Mouse (Mus musculus): ENCODE data around the gene Fkbp8. TPM values are rescaled to one million over a fixed set of nuclear protein-coding genes. Genes with fewer than 3 reads are reported as not detected.

The Fkbp8 gene
- polyA plus RNA-seq, 1 experiment from 2014 or later, result 300 TPM

- Histone ChIP-seq H3K27me3 (ENCODE audit: low read depth, poor library complexity, severe bottlenecking) (no peaks in the 10 kb centered on the region), H3K27ac (replicated peaks) (peak within 1 kb of the TSS; percentile 90), H3K36me3 (peaks cover 30% of the 10 kb centered on the region), H3K4me3 (peak within 1 kb of the TSS; percentile 88), H3K4me1 (peaks cover 44% of the 10 kb centered on the region), H3K9me3 (replicated peaks) (no peaks in the 10 kb centered on the region)
- DNase-seq (ENCODE audit: low spot score), result peak; percentile 99
- under 1% methylated on average over 58 of the region's 58 CpGs for whole genome bisulfite sequencing
These were observed 11.7 kb downstream of the Fkbp8 start, which contains the start of gene Ell for GRCm38 (mm10) chr8:70539077-70539813. Gene Ell, plus strand, starts transcription at chr8:70539457.

- peak overlapping the region; percentile 90 for H3K27ac ChIP-seq (replicated peaks)
- WGBS, result 15% methylated on average over 4 of the region's 4 CpGs
- no peaks in the 10 kb centered on the region for H3K9me3 ChIP-seq (replicated peaks)
These were observed 12.5 kb downstream of the Fkbp8 start for GRCm38 (mm10) chr8:70540013-70540506.

GRCm38 (mm10) chr8:70540507-70541071 lies 13.1 kb downstream of the Fkbp8 start:
- peak overlapping the region; percentile 90; the same call in 1 of the 2 replicates for H3K27ac ChIP-seq (replicated peaks)
- no peak for DNase-seq (ENCODE audit: low spot score)
- WGBS, result 66% methylated on average over 7 of the region's 7 CpGs
- no peaks in the 10 kb centered on the region for H3K9me3 ChIP-seq (replicated peaks)
- no peaks in the 10 kb centered on the region for H3K27me3 ChIP-seq (ENCODE audit: low read depth, poor library complexity, severe bottlenecking)
- H3K4me3 ChIP-seq, result peak overlapping the region; percentile 88
- peaks cover 16% of the 10 kb centered on the region for H3K36me3 ChIP-seq
- H3K4me1 ChIP-seq, result peaks cover 46% of the 10 kb centered on the region

More at GRCm38 (mm10) chr8:70540013-70540506, 12.5 kb downstream of the Fkbp8 start:
- DNase-seq (ENCODE audit: low spot score), result no peak
- peak overlapping the region; percentile 88 for H3K4me3 ChIP-seq
- no peaks in the 10 kb centered on the region for H3K27me3 ChIP-seq (ENCODE audit: low read depth, poor library complexity, severe bottlenecking)
- H3K36me3 ChIP-seq, result peaks cover 22% of the 10 kb centered on the region
- H3K4me1 ChIP-seq, result peaks cover 46% of the 10 kb centered on the region

GRCm38 (mm10) chr8:70541081-70541480 lies 13.6 kb downstream of the Fkbp8 start:
- peaks cover 11% of the 10 kb centered on the region for H3K36me3 ChIP-seq
- peak overlapping the region; percentile 88 for H3K4me3 ChIP-seq
- 88% methylated on average over 5 of the region's 5 CpGs for WGBS
- H3K9me3 ChIP-seq (replicated peaks), result no peaks in the 10 kb centered on the region
- H3K27me3 ChIP-seq (ENCODE audit: low read depth, poor library complexity, severe bottlenecking), result no peaks in the 10 kb centered on the region
- H3K27ac ChIP-seq (replicated peaks), result no peak overlapping the region
- H3K4me1 ChIP-seq, result peaks cover 46% of the 10 kb centered on the region
- DNase-seq (ENCODE audit: low spot score), result no peak

- Histone ChIP-seq H3K27me3 (ENCODE audit: low read depth, poor library complexity, severe bottlenecking) (no peaks in the 10 kb centered on the region), H3K27ac (replicated peaks) (no peak overlapping the region), H3K36me3 (no peaks in the 10 kb centered on the region), H3K4me3 (no peak overlapping the region), H3K4me1 (peaks cover 35% of the 10 kb centered on the region), H3K9me3 (replicated peaks) (no peaks in the 10 kb centered on the region)
- no peak for DNase-seq (ENCODE audit: low spot score)
- 69% methylated on average over 6 of the region's 6 CpGs for WGBS
These were observed 16.7 kb downstream of the Fkbp8 start for GRCm38 (mm10) chr8:70544200-70544687.

- Histone ChIP-seq H3K4me1 (peaks cover 19% of the 10 kb centered on the region), H3K36me3 (no peaks in the 10 kb centered on the region), H3K27ac (replicated peaks) (no peak overlapping the region), H3K9me3 (replicated peaks) (no peaks in the 10 kb centered on the region), H3K27me3 (ENCODE audit: low read depth, poor library complexity, severe bottlenecking) (no peaks in the 10 kb centered on the region), H3K4me3 (no peak overlapping the region)
- WGBS, result 93% methylated on average over 4 of the region's 4 CpGs
- DNase-seq (ENCODE audit: low spot score), result no peak
These were observed 18.9 kb downstream of the Fkbp8 start for GRCm38 (mm10) chr8:70546412-70546811.

GRCm38 (mm10) chr8:70547762-70548161 lies 20.2 kb downstream of the Fkbp8 start:
- no peaks in the 10 kb centered on the region for H3K27me3 ChIP-seq (ENCODE audit: low read depth, poor library complexity, severe bottlenecking)
- DNase-seq (ENCODE audit: low spot score), result no peak
- no peaks in the 10 kb centered on the region for H3K9me3 ChIP-seq (replicated peaks)
- H3K36me3 ChIP-seq, result no peaks in the 10 kb centered on the region
- no peak overlapping the region for H3K4me3 ChIP-seq
- WGBS, result 91% methylated on average over 6 of the region's 6 CpGs
- H3K4me1 ChIP-seq, result peaks cover 21% of the 10 kb centered on the region
- no peak overlapping the region for H3K27ac ChIP-seq (replicated peaks)

- WGBS, result 94% methylated on average over 10 of the region's 10 CpGs
- no peaks in the 10 kb centered on the region for H3K27me3 ChIP-seq (ENCODE audit: low read depth, poor library complexity, severe bottlenecking)
- peaks cover 11% of the 10 kb centered on the region for H3K4me1 ChIP-seq
- H3K27ac ChIP-seq (replicated peaks), result no peak overlapping the region
- H3K4me3 ChIP-seq, result no peak overlapping the region
- no peaks in the 10 kb centered on the region for H3K9me3 ChIP-seq (replicated peaks)
- no peaks in the 10 kb centered on the region for H3K36me3 ChIP-seq
- no peak for DNase-seq (ENCODE audit: low spot score)
These were observed 22.1 kb downstream of the Fkbp8 start for GRCm38 (mm10) chr8:70549412-70550184.

- Histone ChIP-seq H3K27ac (replicated peaks) (no peak overlapping the region), H3K4me1 (peaks cover 11% of the 10 kb centered on the region), H3K27me3 (ENCODE audit: low read depth, poor library complexity, severe bottlenecking) (no peaks in the 10 kb centered on the region), H3K9me3 (replicated peaks) (no peaks in the 10 kb centered on the region), H3K4me3 (no peak overlapping the region), H3K36me3 (no peaks in the 10 kb centered on the region)
- no peak for DNase-seq (ENCODE audit: low spot score)
- WGBS, result 83% methylated on average over 3 of the region's 3 CpGs
These were observed 24.1 kb downstream of the Fkbp8 start for GRCm38 (mm10) chr8:70551558-70552161.

GRCm38 (mm10) chr8:70552836-70553235 lies 25.3 kb downstream of the Fkbp8 start:
- H3K4me1 ChIP-seq, result peaks cover 11% of the 10 kb centered on the region
- H3K9me3 ChIP-seq (replicated peaks), result no peaks in the 10 kb centered on the region
- no peak overlapping the region for H3K4me3 ChIP-seq
- WGBS, result 86% methylated on average over 1 of the region's 1 CpGs
- H3K27me3 ChIP-seq (ENCODE audit: low read depth, poor library complexity, severe bottlenecking), result no peaks in the 10 kb centered on the region
- no peaks in the 10 kb centered on the region for H3K36me3 ChIP-seq
- no peak overlapping the region for H3K27ac ChIP-seq (replicated peaks)
- DNase-seq (ENCODE audit: low spot score), result no peak

- Histone ChIP-seq H3K4me1 (peaks cover 12% of the 10 kb centered on the region), H3K27me3 (ENCODE audit: low read depth, poor library complexity, severe bottlenecking) (no peaks in the 10 kb centered on the region), H3K9me3 (replicated peaks) (no peaks in the 10 kb centered on the region), H3K36me3 (0 out of 2 replicates have a peak, but pooled peaks cover 2% of the 10 kb centered on the region), H3K4me3 (no peak overlapping the region), H3K27ac (replicated peaks) (no peak overlapping the region)
- DNase-seq (ENCODE audit: low spot score), result no peak
These were observed 26.2 kb downstream of the Fkbp8 start for GRCm38 (mm10) chr8:70553740-70554139.

- Histone ChIP-seq H3K9me3 (replicated peaks) (no peaks in the 10 kb centered on the region), H3K4me1 (peaks cover 15% of the 10 kb centered on the region), H3K4me3 (no peak overlapping the region), H3K27me3 (ENCODE audit: low read depth, poor library complexity, severe bottlenecking) (no peaks in the 10 kb centered on the region), H3K27ac (replicated peaks) (no peak overlapping the region), H3K36me3 (0 out of 2 replicates have a peak, but pooled peaks cover 2% of the 10 kb centered on the region)
- WGBS, result 92% methylated on average over 4 of the region's 4 CpGs
- DNase-seq (ENCODE audit: low spot score), result no peak
These were observed 27.7 kb downstream of the Fkbp8 start for GRCm38 (mm10) chr8:70555079-70555747.
